Mouse (Mus musculus): ENCODE results near the gene Nipsnap1.
A peak's percentile ranks its signal among the peaks of the same experiment; 100 is the strongest.

Nipsnap1 gene

GRCm38 (mm10) chr11:4865645-4866251 lies 8.0 kb upstream of the Nipsnap1 start:
- peak; percentile 91 for DNase-seq (ENCODE audit: low read depth, low spot score)

- peak; percentile 52 for DNase-seq (ENCODE audit: low read depth, low spot score)
Observed at GRCm38 (mm10) chr11:4874551-4874950, 800 bp downstream of the Nipsnap1 start.

- DNase-seq (ENCODE audit: low read depth, low spot score): no peak
Observed at GRCm38 (mm10) chr11:4881087-4881486, 7.3 kb downstream of the Nipsnap1 start.

- peak; percentile 92 for DNase-seq (ENCODE audit: low read depth, low spot score)
Observed at GRCm38 (mm10) chr11:4882892-4883627, 9.3 kb downstream of the Nipsnap1 start.

- peak; percentile 72 for DNase-seq (ENCODE audit: low read depth, low spot score)
Observed at GRCm38 (mm10) chr11:4885385-4885903, 11.7 kb downstream of the Nipsnap1 start.

- no peak for DNase-seq (ENCODE audit: low read depth, low spot score)
Observed at GRCm38 (mm10) chr11:4886987-4887386, 13.2 kb downstream of the Nipsnap1 start.

GRCm38 (mm10) chr11:4894848-4895816 lies 21.4 kb downstream of the Nipsnap1 start, which contains the start of gene Thoc5:
Thoc5 (plus strand) TSS chr11:4895320.
- peak; percentile 82 for DNase-seq (ENCODE audit: low read depth, low spot score)

GRCm38 (mm10) chr11:4900437-4900836 lies 26.7 kb downstream of the Nipsnap1 start:
- peak; percentile 83 for DNase-seq (ENCODE audit: low read depth, low spot score)

GRCm38 (mm10) chr11:4901956-4902355 lies 28.2 kb downstream of the Nipsnap1 start:
- no peak for DNase-seq (ENCODE audit: low read depth, low spot score)

- no peak for DNase-seq (ENCODE audit: low read depth, low spot score)
Observed at GRCm38 (mm10) chr11:4906231-4906630, 32.5 kb downstream of the Nipsnap1 start.

- DNase-seq (ENCODE audit: low read depth, low spot score): peak; percentile 79
Observed at GRCm38 (mm10) chr11:4916068-4916467, 42.3 kb downstream of the Nipsnap1 start.

GRCm38 (mm10) chr11:4921281-4921680 lies 47.5 kb downstream of the Nipsnap1 start:
- no peak for DNase-seq (ENCODE audit: low read depth, low spot score)

- DNase-seq (ENCODE audit: low read depth, low spot score): no peak
Observed at GRCm38 (mm10) chr11:4921751-4922150, 48.0 kb downstream of the Nipsnap1 start.

- no peak for DNase-seq (ENCODE audit: low read depth, low spot score)
Observed at GRCm38 (mm10) chr11:4927224-4927623, 53.5 kb downstream of the Nipsnap1 start.

GRCm38 (mm10) chr11:4931009-4931601 lies 57.4 kb downstream of the Nipsnap1 start:
- DNase-seq (ENCODE audit: low read depth, low spot score): no peak

GRCm38 (mm10) chr11:4936243-4936642 lies 62.5 kb downstream of the Nipsnap1 start:
- no peak for DNase-seq (ENCODE audit: low read depth, low spot score)

All from ES-CJ7 (cell line).